Mouse (Mus musculus) liver, adult 2 months (tissue): ENCODE results near the gene Ssbp1.
A peak's percentile ranks its signal among the peaks of the same experiment; 100 is the strongest.

Experiments
- CTCF ChIP-seq: fragments of 200-500 bp; IDR thresholded peaks from 2 replicates; pipeline ENCODE4 v1.5.1; 2011; ENCODE audit warnings: low read depth, low read length, control low read depth
- POLR2A ChIP-seq: fragments of 200-500 bp; IDR thresholded peaks from 2 replicates; pipeline ENCODE4 v1.6.1; 2011; ENCODE audit warnings: low read length, control low read depth; ENCODE audit not compliant: insufficient read depth; ENCODE audit errors: extremely low read depth

- TF ChIP-seq CTCF = no peak
- 0 out of 2 replicates have a peak, but pooled peaks have one; percentile 38 for TF ChIP-seq POLR2A
Measured at GRCm38 (mm10) chr6:40436047-40436483, 35.1 kb upstream of the Ssbp1 start, which contains the start of gene E330009J07Rik.
